Mouse (Mus musculus) gastrocnemius, adult 2 months (tissue): ENCODE results near the gene Nfib. TPM values are rescaled to one million over a fixed set of nuclear protein-coding genes. Genes with fewer than 3 reads are reported as not detected.

Source experiments
- DNase-seq: peaks from one replicate; pipeline ENCODE4 v3.0.0; 2022
- H3K27ac ChIP-seq: fragments of 200-600 bp; 2 replicates; pipeline ENCODE4 v1.8.1; 2022; ENCODE audit warnings: mild to moderate bottlenecking
- H3K4me3 ChIP-seq: fragments of 200-600 bp; 2 replicates; pipeline ENCODE4 v1.8.1; 2022; ENCODE audit warnings: mild to moderate bottlenecking, moderate library complexity
- CTCF ChIP-seq: fragments of 200-600 bp; IDR thresholded peaks from 2 replicates; pipeline ENCODE4 v1.8.1; 2022; ENCODE audit warnings: antibody characterized with exemption, mild to moderate bottlenecking, moderate library complexity
- intact Hi-C: fragments of 180-260 bp; cut with DNase I; formaldehyde crosslinking; loops from one replicate; pipeline ENCODE4 v1.15.1; 2025
- total RNA-seq, 2 experiments: library from RNA; stranded (reverse); gene quantifications; 2 replicates each; pipeline ENCODE4 v1.2.3; 2021

Gene Nfib
- total RNA-seq, 2 experiments from 2014 or later, result 67.9 to 93.6 TPM

- peak; percentile 70 for TF ChIP-seq CTCF
- peak; percentile 51 for DNase-seq
- peak overlapping the region; percentile 34 for H3K4me3 ChIP-seq
- H3K27ac ChIP-seq, result peak overlapping the region; percentile 79
- intact Hi-C loops, result loop anchor here (5.0 to 10.0 kb wide), 2 partner anchors 107 to 1119 kb away; no protein-coding TSS in a partner anchor
Observed at GRCm38 (mm10) chr4:82613606-82614465, 91.7 kb downstream of the Nfib start.

- intact Hi-C loops, result loop anchor here (5.0 to 10.0 kb wide), 2 partner anchors 102 to 1115 kb away; no protein-coding TSS in a partner anchor
- Histone ChIP-seq H3K4me3 (no peak overlapping the region), H3K27ac (peak overlapping the region; percentile 73)
- TF ChIP-seq CTCF, result no peak
- no peak for DNase-seq
Observed at GRCm38 (mm10) chr4:82609676-82610075, 95.9 kb downstream of the Nfib start.

DNA sequence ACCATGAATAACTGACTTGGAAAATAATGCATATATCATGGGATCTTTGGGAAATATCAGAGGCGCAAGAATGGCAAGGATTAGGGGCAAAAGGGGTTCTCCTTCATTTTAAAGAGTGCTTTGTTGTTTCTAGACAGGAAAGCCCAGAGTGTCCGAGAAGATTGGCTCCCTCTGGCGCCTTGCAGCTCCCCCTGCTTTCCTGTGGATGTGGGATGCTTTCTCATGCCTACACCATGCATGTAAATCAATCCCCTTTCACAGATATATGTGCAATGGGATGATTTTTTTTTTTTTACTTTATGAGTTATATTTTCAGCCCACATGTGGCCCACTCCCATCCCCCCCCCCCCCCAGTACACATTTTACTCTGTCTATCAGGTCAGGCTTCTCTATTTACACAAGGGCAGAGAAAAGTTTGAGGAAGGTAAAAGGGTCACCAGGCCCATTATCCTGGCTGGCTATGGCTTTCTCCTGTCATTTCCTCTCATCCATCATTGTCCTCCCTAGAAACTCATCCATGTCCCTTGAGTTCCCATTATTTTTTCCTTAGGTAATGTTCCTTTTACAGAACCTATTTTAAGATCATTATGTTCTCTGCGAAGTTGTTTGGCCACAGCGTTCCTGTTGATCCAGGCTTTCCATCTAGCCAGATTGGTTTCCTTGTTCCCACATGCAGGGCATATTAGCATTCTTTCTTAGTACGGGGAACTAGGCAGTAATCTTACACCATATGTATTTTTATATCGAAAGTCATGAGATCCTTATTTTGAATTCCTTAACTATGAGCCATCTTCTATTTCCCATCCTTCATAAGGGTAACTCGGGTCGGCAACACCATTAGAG, 96.6 kb downstream of the Nfib start:
- peak; percentile 26 for DNase-seq
- TF ChIP-seq CTCF, result no peak
- intact Hi-C loops, result no loop called here
- Histone ChIP-seq H3K27ac (peak overlapping the region; percentile 73), H3K4me3 (no peak overlapping the region)

DNA sequence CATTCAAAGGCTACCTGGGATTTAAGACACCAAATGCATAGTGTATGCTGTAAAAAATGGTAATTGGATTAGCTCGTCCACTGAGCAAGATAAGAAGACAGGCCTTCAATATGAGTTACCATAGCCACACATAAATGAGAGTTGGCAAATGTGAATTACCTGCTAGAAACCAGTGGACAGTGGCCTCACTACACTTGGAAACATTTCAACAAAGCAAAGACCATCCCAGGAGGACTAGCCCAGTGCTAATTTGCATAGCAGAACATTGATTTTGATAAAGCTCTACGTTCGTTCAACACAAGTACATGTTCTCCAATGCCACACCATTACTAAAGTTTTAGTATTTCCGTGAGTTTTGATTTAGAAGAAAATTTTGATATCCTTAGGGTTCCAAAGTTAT, 98.3 kb downstream of the Nfib start:
- intact Hi-C loops, result no loop called here
- no peak for TF ChIP-seq CTCF

GRCm38 (mm10) chr4:82606351-82606750, 99.2 kb downstream of the Nfib start:
- intact Hi-C loops, result no loop called here

More for the DNA sequence above, 98.3 kb downstream of the Nfib start:
- no peak for DNase-seq
- H3K4me3 ChIP-seq, result no peak overlapping the region
- no peak overlapping the region for H3K27ac ChIP-seq

DNA sequence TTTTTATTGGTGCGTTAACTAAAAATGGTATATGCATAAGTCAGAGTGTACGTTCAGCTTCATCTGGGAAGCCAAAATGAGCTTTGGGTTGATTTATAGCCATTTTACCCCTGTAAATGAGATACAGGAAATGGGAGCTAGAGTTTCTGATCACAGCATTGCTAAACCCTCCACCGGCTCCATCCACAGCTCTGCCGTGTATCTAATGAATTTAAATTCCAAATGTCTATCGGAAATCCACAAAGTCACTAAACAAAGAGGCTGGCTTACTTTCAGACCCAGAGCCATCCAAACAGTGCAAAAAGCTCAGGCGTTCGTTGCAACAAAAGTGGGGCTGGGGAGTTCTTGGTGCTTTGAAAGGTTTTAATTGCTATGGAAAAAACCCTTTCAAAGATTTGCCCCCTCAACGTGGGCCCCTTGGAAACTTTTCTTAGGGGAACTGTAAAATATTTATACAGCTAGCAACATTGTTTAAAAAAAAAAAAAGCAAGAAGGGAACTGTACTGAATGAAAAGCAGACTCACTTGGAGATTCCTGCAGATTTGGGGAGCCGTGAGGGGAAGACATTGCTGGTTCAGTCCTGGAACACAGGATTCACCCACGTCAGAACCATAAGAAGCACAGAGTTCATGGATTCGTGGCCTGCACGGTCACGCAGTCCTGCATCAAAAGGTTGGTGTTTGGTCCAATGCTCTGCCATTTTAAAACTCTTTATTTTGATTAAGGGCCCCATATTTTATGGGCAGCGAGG, 100.3 kb downstream of the Nfib start:
- Histone ChIP-seq H3K4me3 (no peak overlapping the region), H3K27ac (no peak overlapping the region)
- intact Hi-C loops, result no loop called here
- DNase-seq, result no peak
- no peak for TF ChIP-seq CTCF

More at GRCm38 (mm10) chr4:82606351-82606750, 99.2 kb downstream of the Nfib start:
- Histone ChIP-seq H3K4me3 (no peak overlapping the region), H3K27ac (no peak overlapping the region)
- no peak for TF ChIP-seq CTCF
- no peak for DNase-seq

- Histone ChIP-seq H3K4me3 (no peak overlapping the region), H3K27ac (no peak overlapping the region)
- intact Hi-C loops, result no loop called here
- no peak for TF ChIP-seq CTCF
- DNase-seq, result no peak
Observed at GRCm38 (mm10) chr4:82604501-82604900, 101.0 kb downstream of the Nfib start.

GRCm38 (mm10) chr4:82600636-82601035, 104.9 kb downstream of the Nfib start:
- no peak for TF ChIP-seq CTCF
- intact Hi-C loops, result no loop called here
- DNase-seq, result no peak
- Histone ChIP-seq H3K4me3 (no peak overlapping the region), H3K27ac (no peak overlapping the region)

- intact Hi-C loops, result no loop called here
- peak; percentile 47 for DNase-seq
- Histone ChIP-seq H3K27ac (peak overlapping the region; percentile 77), H3K4me3 (no peak overlapping the region)
- TF ChIP-seq CTCF, result no peak
Observed at GRCm38 (mm10) chr4:82598436-82598835, 107.1 kb downstream of the Nfib start.

DNA sequence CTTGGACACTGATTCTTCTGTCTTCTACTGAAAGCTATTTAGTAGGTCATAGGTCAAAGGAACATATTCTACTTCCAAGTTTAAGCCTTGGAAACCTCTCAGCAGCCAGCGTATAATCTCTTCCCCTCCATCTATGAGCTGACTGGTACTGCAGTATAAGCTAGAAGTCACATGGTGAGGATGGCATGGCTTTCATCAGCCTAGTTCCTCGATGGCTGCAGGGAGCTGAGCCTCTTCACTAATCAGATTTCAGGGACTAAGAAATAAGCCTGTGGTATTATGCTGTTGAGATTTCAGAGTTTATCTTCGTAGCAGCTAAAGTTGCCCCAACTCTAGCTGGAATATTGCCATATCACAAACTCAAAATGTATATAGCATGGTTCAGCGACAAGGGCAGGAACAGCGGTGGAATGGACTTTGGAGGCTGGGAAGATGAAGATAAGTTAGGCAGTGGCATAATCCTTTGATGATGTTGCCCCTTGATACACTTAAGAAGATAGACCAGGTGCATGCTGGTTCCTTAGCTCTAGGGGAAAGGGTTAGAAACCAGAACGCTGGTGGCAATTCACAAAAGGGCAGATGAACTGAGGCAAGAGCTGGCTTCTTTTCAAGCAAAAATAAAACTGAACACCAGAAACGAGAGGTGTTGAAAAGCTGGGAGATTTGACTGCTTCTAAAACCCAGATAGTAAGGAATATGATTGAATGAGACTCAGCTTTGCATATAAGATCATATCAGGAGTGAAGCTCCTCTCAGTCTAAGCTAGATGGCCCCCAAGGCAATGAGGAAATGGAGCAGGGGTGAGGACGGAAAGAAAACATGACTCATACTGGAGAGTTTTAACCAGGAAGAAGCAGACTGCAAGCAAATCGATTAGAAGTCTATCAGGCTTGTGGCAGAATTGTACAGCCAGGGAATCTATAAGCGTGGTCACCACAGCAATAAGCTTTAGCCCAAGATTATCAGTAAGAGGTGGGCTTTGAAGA, 111.6 kb downstream of the Nfib start:
- intact Hi-C loops, result no loop called here
- Histone ChIP-seq H3K4me3 (no peak overlapping the region), H3K27ac (peak overlapping the region; percentile 1; the same call in 1 of the 2 replicates)
- no peak for TF ChIP-seq CTCF
- DNase-seq, result no peak
